Mouse (Mus musculus) heart, adult 2 months (tissue): ENCODE data around the gene Exoc7.
A peak's percentile ranks its signal among the peaks of the same experiment; 100 is the strongest.

Experiments used
- CTCF ChIP-seq: fragments of 200-600 bp; IDR thresholded peaks from 2 replicates; pipeline ENCODE4 v1.8.1; 2022; ENCODE audit warnings: antibody characterized with exemption, mild to moderate bottlenecking, moderate library complexity
- POLR2A ChIP-seq: fragments of 200-500 bp; IDR thresholded peaks from 2 replicates; pipeline ENCODE4 v1.6.1; 2011; ENCODE audit warnings: mild to moderate bottlenecking, low read depth, low read length, control low read depth; ENCODE audit not compliant: insufficient read depth

DNA sequence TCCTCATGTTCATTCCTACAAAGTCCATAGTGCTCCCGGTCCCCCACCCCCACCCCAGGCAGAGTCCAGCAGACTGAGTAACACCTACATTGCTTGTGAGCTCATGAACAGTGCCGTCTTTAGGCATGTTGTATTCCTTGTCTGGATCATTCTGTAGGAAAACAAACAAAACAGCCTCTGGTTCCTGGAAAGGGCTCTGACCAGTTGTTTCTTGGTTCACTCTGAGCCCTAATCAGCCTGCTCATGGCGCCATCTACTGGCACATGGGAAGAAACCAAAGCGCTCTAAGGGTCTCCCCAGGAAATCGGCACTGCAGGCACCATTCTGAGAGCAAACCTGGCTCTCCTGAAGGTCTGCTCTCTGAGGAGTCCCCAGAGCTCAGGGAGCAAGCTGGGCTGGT, 12.7 kb downstream of the Exoc7 start:
- TF ChIP-seq POLR2A (no peak), CTCF (peak; percentile 79)
